Comparison of ENCODE assay signal across 15 mouse cellular contexts in the genomic region with DNA sequence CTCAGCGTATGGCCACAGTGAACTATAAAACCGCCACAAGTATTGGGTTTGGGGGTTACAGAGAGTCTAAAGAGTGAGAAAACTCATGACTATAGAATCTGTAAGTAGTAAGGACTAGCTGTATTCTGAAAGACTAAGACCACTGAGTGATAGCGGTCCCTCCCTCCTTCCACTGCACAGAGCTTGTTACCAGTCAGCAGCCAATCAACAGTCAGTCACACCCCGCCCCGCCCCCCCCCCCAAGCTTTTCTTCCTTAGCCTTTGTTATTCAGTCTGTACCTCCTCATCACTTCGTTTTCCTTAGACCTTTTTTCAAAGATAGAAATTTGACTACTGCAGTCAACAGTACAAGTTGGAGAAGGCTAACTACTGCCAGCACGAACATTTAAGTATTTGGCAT.
"Had no signal": no experiment of that assay in that cellular context is flagged by ENCODE, and none has a peak within 500 bp of the region (broad histone marks: within the 10 kb centered on the region; RNA-seq: fewer than 3 reads in every experiment).

No protein-coding gene starts in this region.

- H3K27me3 ChIP-seq: midbrain, embryonic 12.5 days; neural tube, embryonic 12.5 days; stomach, embryonic 15.5 days had no signal

- H3K27ac ChIP-seq: liver, embryonic 14.5 days; midbrain, embryonic 12.5 days; neural tube, embryonic 12.5 days; stomach, embryonic 15.5 days; stomach, postnatal 0 days had no signal

- H3K9ac ChIP-seq: liver, embryonic 14.5 days; lung, embryonic 14.5 days; midbrain, embryonic 12.5 days; neural tube, embryonic 12.5 days; stomach, embryonic 15.5 days had no signal

- H3K4me3 ChIP-seq: midbrain, embryonic 12.5 days; neural tube, embryonic 12.5 days; stomach, embryonic 15.5 days had no signal

- H3K4me2 ChIP-seq: lung, embryonic 14.5 days; midbrain, embryonic 12.5 days; neural tube, embryonic 12.5 days; stomach, embryonic 15.5 days had no signal

- DNase-seq: lung, adult 18-20 months; lung, embryonic 14.5 days; lung, postnatal 10 days; lung, postnatal 4 days; midbrain, embryonic 14.5 days; right cerebral cortex, postnatal 14 days; thymus, adult 2 months; thymus, postnatal 25 days; thymus, postnatal 4 days had no signal

- H3K9me3 ChIP-seq: midbrain, embryonic 12.5 days; neural tube, embryonic 12.5 days; stomach, embryonic 15.5 days had no signal

- ATAC-seq: midbrain, embryonic 16.5 days had no signal

- H3K36me3 ChIP-seq: midbrain, embryonic 12.5 days; neural tube, embryonic 12.5 days; stomach, embryonic 15.5 days had no signal
